Mouse (Mus musculus): Measurements from ENCODE around the gene Efcab11.
A peak's percentile ranks its signal among the peaks of the same experiment; 100 is the strongest.

Gene Efcab11

DNA sequence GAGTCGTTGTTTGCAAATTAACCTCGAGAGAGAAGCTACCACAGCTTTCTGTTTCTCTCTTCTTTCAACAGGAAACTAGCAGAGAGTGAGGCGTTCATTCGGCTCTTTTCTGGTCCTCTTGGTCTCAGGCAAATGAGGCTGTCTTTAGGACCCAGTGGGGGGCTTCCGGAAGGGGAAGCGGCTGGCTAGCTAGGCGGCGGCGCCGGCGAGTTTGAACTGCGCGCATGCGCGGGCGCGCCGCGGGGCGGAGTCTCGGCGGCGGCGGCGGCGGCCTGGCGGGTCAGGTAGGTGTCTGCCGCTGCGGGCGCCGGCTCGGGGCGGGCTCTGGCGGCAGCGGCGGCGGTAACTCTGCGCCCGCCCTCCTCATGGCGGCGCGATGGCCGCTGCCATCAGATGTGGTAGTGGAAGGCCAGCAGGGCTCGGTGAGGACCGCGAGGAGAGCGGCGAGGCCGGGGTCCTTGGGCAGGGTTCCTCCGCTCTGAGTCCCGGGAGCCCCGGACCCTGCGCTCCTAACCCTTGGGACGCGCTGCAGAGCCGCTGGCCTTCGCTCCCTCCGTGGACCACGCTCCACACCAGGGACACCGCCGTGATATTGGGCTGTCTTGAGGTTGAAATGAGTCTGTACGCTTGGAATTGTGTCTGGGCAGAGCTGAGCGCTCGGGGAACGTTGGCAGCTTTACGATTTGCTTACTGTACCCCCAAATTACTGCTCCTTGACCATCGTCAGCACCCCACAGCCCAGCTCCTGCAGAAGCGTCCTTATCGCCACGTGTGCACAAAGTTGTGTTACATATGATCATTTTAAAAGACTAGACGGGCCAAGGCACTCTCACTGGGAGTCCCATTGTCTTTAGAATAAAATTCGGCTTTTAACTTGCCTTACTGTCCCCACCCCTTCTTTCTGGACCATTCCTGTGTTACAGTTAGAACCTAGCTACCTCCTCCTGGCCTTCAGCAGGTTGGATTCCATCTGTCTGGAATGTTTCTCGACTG is at the start of gene Efcab11, which contains the start of gene Tdp1:
Gene Efcab11 (minus strand): TSS at position 171 of the 993 bp plus-strand sequence.
Gene Tdp1 (plus strand): TSS at position 249 of the 993 bp plus-strand sequence.
- peak; percentile 98 for DNase-seq

DNA sequence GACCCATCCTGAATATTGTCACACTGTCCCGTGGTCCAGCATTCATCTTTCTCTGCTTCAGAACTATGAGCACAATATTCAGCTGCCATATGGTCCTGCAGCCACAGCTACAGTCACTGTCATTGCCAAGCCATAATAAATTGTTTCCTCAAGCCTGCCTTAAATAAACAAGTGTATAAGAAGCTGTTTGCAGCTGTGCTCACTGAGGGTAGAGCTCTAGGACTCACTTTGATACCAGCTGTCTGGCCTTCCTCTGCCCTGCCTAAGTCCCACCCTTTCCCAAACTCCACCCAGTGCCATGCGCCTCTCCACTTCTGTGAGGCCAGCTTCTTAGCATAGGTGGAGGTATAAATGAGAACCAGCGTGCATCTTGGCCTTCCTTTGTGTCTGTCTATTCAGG is 49.4 kb upstream of the Efcab11 start:
- no peak for DNase-seq

DNA sequence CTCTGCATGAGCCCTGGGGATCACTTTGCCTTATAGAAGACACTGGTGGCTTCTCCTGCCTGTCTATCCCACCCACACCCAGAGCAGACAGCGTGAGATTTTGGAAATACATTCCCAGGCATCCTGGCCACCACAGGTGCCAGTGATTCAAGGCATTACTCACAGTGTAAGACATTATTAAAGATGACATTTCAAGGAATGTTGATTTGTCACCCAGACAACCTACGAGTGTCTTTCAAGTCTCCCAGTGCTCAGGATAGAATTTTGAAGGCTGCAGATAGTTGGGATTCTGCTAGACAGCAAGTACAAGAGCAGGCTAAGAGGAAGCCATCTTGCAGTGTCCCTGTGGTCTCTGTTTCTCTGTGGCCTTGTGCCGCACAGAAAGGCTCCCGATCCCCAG is 48.0 kb upstream of the Efcab11 start:
- DNase-seq: no peak

DNA sequence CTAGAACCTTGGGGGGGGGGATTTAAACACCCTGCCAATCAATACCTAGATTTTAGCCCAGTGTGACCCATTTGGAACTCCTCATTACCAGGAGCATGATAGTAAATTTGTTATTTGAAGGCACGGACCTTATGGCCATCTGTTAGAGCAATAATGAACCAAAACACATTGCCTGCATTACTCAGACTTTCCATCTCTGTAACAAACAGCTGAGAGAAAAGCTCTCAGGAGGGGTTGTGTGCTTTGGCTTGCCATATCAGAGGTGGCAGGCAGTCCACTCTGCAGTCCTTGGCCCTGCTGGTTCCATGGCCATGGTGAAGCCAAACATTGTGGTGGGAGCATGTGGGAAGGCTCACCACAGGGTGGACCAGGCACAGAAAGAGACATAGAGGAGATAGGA is 44.9 kb upstream of the Efcab11 start:
- no peak for DNase-seq

DNA sequence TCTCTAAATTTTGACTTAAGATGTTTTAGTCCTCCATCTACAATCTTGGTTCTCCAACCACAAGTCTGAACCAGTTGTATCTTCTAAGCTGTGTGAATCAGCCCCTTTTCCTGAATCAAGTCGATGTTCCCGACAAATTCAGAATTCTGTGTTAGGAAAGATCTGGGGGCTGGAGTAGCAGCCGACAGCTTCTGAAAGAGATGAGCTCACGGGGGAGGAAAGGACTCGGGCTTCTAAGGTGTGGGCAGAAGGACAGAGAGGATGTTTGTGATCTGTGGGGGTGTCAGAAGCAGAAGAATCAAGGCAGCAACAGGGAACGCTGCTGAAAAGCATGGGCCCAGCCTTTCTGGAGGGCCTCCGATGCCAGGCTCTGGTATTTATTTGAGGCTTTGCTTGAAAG is 44.1 kb upstream of the Efcab11 start:
- no peak for DNase-seq

DNA sequence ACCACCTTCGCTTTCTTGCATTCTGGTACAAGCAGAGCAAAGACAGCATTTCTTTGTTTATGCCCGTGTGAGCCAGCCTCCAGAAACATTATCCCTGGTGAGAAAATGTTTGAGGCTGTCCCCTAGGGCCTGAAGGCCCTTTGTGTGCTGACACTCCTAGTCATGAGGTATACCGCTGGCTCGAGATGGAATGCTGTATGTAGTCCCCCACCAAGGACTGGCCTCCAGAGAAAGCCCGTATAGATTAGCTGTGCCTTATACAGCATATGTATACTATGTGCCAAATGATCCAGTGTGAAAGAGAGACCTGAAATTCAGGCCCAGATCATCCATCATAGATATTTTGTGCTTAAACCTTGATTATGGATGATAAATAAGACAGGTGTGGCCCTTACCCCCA is 39.5 kb upstream of the Efcab11 start:
- DNase-seq: no peak

DNA sequence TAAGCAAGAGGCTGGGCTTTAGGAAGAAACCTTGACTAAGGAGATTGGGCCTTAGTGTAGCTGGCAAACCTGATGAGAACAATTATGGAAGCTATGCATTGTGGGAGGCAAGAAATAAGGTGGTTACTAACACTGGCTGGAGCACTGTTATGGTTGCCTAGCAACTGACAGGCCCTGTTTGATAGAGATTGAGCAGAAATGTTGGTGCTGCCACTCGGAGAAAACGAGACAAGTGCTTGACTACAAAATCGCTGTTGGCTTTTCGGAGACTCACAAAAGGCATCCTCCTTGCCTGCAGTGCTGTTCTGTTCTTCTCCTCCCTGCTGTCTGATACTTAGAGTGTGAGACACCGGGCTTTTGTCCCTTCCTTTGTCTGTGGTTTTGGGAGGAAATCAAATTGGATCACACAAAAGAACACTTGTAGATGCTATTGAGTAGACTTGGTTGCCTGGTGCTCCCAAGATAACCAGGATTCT is 38.9 kb upstream of the Efcab11 start:
- no peak for DNase-seq

DNA sequence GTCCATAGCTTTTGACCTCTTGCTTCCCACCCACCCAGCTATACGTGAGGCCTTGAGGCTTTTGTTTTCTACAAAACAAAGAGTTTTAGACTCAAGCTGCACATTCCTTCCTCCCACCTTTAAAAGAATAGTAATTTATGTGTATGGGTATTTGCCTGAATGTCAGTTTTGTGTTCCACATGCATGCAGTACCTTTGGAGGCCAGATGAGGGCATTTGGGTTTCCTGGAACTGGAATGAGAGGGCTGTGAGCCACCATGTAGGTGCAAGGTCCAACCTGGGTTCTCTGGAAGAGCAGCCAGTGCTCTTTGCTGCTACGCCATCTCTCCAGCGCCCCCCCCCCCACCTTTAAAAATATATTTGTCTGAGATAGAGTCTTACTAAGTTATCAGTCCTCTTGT is 36.8 kb upstream of the Efcab11 start:
- DNase-seq: peak; percentile 39 to 54

DNA sequence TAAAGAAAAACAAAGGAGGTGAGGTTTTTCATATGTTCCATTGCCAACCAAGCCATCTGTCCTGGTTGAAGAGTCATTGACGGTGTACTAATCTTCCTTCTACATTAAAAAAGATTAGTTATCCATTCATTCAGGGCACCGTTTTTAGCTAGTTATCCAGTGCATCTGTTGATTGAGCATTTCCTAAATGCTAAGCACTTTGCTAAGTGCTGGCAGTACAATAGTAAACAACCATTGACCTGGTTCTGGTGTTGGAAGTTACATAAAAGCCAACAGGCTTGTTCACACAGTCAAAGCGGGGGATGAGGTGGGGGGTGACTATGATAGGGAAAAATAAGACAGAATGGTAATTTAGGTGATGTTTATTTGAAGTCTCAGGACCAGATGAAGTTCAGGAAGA is 35.4 kb upstream of the Efcab11 start:
- DNase-seq: no peak

DNA sequence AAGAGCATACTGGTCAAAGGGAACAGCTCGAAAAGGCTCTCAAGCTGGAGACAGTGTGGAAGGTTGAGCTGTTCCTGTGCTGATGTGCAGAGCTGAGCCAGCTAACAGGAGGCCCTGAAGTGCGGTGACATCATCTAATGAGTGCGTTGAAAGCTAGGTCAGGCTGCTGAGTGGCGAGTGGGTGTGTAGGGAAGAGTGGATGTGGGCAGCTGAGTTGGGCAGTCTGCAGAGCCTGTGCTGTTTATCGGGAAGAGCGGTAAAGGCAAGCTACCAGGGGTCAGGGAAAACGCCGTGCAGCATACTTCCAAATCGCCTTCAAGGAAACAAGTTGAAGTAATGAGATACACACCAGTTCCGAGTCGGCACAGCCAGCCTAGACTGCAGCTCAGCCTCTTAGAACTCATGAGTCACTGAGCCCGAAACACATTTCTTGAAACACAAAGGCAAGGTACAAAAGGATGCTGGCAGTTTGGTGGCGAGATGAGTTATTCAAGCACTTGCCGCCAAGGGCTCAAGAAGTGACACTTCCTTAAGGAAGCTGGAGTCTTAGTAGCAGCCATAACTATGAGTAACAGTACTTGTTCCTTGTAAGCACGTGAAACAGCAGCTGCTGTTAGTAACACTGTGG is 33.7 kb upstream of the Efcab11 start:
- DNase-seq: no peak

DNA sequence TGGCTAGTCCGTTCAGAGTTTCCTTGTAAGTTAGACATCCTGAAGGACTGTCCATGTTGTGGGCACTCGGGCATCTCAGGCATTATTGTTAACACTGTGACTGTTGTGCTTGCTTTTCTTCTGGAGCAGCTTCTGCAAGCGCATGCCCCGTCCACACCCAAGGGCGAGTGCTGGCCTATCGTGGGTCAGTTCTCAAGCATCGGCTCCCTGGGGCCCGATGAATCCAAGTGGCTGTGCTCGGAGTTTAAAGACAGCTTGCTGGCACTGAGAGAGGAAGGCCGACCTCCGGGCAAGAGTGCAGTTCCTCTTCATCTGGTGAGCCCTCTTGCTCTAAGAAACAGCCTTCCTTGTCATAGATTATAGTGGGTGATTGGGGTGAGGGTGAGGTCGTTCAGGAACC is 27.2 kb upstream of the Efcab11 start:
- DNase-seq: no peak

DNA sequence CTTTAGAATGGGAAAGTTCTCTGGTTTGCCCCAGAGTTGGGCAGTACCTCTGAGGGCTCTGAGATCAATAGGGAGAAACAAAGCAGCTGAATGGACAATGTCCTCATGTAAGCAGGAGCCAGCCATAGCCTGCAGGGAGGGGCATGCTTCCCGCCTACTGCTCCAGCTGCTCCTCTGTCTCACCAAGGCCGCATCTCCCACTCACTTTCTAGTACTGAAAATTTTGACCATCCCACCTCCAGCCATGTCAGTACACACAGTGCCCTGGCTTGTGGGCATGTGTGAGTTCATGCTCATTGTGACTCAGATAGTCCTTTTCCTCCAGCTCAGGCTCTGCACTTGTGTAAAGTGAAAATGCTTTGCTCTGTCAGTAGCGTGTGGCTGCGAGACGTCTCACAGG is 20.3 kb upstream of the Efcab11 start:
- DNase-seq: no peak

DNA sequence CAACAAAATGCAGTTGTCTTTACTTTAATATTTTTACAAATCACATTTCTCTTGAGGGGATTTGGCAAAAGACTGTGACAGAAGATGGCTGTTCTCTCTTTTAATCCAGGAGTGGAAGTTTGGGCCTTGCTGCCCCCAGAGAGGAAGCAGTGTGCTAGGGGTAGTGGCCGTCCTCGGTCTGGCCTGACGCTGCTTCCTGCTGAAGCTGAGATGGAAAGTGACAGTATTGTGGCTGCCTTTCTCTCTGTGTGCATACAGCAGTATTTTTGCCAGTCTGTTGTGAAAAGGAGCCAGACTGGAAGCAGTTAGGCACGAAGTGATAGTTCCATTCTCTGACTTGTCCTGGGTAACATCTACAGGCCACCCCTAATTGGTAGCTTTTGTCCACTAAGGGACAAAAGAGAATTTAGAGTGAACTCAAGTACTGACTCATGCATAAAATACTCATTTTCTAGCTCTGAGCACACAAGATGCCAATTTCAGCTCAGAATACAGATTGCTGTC is 18.7 kb upstream of the Efcab11 start:
- no peak for DNase-seq

DNA sequence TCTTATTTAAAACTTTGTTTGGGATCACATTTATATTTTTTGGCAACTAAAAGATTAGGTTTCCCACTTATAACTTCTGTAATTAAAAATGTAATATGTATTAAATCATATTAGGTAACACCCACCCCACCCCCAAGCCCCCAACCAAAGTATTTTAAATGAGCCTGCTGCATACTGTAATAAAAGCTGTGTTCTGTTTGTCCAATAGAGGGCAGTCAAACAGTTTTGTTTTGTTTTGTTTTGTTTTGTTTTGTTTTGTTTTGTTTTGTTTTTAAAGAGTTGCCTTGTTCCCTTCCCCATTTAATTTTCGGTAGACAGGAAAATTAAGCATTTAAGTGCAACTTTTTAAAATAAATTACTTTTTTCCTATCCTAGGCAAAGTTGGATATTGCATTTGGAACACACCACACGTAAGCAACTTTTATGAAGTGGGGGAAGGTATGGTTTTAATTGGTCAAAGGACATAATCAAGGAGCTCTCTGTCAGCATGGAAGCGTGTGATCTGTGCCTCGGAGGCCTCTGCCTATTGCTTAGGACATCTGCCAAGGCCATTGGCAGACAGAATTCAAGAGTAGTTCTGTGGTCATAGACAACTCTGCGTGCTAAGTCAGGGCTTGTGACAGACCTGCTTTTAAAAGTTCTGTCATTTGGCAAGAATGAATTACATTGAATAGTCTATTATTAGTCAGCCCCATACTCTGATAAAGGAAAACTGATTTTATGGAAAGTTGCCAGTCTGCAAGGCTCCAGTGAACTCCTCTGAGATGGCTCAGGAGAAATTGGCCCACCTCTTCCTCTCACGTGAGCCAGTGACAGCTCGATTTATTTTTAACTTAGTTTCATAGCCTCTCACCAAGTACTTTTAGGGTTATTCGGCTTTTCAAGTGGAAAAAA is 18.0 kb upstream of the Efcab11 start:
- no peak for DNase-seq

DNA sequence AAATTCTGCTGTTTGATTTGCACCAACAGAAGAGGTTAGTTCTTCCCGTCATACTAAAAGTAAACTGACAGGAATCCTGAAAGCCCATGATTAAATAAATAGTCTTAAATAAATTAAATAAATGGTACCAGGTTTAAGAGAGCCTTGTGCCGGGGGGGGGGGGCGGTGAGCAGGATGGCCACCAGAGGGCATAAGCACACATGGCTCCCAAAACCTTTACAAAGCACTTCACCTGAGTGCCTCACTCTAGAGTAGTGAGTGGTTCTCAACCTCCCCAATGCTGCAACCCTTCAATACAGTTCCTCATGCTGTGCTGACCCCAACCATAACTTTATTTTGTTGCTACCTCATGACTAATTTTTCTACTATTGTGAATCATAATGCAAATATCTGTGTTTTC is 15.8 kb upstream of the Efcab11 start:
- peak in 1 of 2 experiments; percentile 23 for DNase-seq

DNA sequence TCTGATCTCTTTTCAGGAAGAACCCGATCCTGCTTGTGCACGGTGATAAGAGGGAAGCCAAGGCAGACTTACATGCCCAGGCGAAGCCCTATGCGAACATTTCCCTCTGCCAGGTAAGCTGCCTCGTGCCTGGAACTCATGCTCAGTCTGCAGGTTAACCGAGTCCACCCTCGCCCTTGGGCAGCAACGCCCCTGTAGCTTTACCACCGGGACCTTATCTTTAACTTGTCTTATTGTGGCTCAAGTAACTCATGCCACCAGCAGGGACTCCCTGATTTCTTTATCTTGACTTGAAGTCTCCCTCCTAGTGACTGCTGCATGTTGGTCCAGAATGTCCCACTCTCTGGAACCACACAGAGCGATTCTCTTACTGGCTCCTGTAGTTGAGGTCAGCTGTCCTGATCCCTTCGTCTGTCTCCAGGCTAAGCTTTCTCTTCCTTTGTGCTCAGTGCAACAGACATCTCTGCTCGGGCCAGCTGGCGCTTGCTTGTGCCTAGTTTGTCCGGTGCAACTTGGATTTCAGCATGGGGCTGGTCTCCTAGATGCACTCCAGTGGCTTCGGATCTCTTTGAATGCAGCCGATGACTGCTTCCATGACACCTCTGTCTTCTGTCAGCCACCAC is 14.1 kb upstream of the Efcab11 start:
- DNase-seq: peak; percentile 18 to 31

DNA sequence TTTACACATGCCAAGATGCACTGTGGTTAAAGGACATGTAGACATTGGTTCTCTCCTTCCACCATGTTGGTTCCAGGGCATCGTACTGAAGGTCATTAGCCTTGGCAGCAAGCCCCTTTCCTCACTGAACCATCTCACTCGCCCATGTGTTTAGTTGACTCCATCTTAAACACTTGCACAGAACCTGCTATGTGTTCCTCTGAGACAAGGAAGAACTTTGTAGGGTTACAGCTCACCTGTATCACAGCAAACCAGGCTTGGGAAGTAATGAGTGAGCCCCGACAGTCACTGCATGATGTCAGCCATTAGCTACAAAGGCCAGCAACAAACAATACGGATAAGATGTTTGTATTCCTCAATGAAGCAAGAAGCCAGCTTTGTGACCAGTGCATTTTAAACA is 13.6 kb upstream of the Efcab11 start:
- DNase-seq: no peak

DNA sequence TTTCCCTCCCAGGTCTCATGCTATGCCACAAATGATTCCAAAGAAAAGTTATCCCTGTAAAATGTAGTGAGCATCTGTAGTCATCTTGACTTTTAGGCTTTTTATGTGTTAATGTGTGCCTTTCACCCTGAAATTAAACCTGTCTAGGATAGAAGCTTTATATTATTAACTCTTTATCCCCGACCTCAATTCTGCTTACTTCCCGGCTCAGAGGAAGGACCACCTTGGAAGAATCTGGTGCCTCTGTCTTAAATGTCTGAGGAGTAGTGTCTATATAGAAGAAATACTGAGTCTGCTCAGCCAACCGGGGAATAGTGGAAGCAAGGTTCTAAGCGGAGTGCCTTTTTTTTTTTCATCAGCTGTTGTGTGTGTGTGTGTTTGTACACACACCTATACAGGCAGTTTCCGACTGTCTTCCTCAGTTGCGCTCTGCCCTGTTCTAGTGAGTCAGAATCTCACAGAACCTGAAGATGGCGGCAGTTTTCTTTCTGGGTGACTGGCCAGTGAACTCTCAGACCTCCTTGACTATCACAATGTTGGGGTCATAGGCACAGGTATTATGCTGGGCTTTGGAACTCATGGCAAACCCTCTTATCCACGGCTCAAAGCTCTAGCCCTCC is 1.2 kb upstream of the Efcab11 start:
- DNase-seq: peak; percentile 18 to 19

DNA sequence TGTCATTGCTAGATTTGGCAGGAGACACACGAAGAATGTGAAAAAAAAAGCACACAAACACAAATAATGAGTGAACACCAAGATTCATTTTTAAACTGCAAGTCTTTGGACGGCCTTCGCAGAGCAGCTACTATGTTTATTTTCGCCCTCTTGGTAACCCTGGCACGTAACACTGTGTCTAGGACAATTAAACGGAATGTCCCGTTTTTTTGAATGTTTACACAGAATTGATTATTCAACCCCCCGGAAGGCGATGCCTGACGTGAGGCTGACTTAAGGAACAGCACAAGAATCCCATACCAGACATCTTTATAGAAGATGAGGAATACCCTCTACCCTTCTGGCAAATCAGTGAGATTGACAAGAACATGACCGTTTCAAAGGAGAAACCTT is 530 bp downstream of the Efcab11 start:
- peak; percentile 33 to 52 for DNase-seq

DNA sequence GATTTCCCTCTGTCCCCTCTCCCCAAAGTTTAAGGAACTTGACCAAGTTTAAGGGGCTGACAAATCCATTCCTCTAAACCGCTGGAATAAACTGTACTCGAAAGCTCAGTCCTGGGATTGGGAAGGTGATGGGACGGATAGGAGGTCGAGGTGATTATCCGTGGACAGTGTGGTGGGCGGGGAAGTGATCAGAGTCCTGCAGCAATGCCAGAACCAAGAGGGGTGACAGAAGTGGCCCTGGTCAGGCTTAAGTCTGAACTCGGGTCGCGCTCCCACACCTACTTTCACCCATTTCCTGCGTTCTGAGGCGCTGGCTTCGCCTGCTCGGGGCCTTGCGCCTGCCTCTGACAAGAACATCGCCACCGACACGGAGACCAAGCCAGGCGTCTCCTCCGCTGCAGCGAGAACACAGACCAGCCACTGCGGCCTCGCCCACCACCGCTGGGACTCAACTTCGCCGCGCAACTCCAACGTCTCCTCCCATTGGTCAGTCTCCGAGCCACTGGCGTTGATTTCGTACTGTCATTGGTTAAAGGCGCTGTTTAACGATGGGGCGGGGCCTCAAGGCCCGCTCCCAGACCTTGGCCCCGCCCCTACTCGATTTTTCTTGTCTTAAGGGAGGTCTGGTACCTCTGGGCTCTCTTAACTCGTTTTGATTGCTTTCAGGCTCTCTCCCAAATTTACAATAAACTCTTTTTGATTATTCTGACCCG is 1.1 kb downstream of the Efcab11 start:
- peak; percentile 92 to 94 for DNase-seq

DNA sequence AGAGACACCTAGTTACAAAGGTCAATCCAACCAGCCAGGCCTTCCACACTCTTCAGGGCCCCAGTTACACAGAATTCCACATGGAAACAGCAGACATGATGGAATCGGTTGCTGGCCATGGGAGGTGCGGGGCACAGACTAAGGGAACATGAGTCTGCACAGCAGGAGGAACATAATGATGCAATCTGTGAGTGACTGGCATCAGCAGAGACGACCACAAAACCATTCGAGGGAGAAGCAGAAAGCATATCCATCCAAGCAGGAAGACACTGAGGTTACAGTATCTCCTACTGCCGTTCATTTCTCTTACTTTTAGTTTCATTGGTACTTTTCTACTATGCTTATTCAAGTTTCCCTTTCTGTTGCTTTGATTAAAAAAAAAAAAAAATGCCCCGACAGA is 9.6 kb downstream of the Efcab11 start:
- no peak for DNase-seq

Data from cerebellum, postnatal 10 days (tissue).